Mouse (Mus musculus) heart, postnatal 10 days (tissue): ENCODE data around the gene Tmem160. TPM values are rescaled to one million over a fixed set of nuclear protein-coding genes. Genes with fewer than 3 reads are reported as not detected.

Experiments
- DNase-seq, 2 experiments: peaks; one replicate each; pipeline ENCODE4 v3.0.0; 2021
- intact Hi-C: fragments of 180-260 bp; cut with DNase I; formaldehyde crosslinking; loops from one replicate; pipeline ENCODE4 v1.15.1; 2025
- total RNA-seq, 2 experiments: library from RNA; stranded (reverse); gene quantifications; 2 replicates each; pipeline ENCODE4 v1.2.3; 2021

Gene Tmem160
- total RNA-seq = 10 to 100 TPM; 78.0 to 87.1 TPM

GRCm38 (mm10) chr7:16452587-16453073 is at the start of gene Tmem160:
Gene Tmem160 (plus strand): TSS chr7:16452779.
- peak; percentile 94 to 95 for DNase-seq
- intact Hi-C loops = no loop called here

GRCm38 (mm10) chr7:16402968-16403948 is 49.3 kb upstream of the Tmem160 start:
- intact Hi-C loops = no loop called here

GRCm38 (mm10) chr7:16404315-16405072 is 48.1 kb upstream of the Tmem160 start:
- intact Hi-C loops = no loop called here

More at GRCm38 (mm10) chr7:16402968-16403948, 49.3 kb upstream of the Tmem160 start:
- peak; percentile 45 to 56 for DNase-seq

GRCm38 (mm10) chr7:16405073-16405455 is 47.5 kb upstream of the Tmem160 start:
- intact Hi-C loops = no loop called here

More at GRCm38 (mm10) chr7:16404315-16405072, 48.1 kb upstream of the Tmem160 start:
- peak; percentile 33 to 46 for DNase-seq

GRCm38 (mm10) chr7:16405516-16406351 is 46.8 kb upstream of the Tmem160 start:
- intact Hi-C loops = no loop called here

More at GRCm38 (mm10) chr7:16405073-16405455, 47.5 kb upstream of the Tmem160 start:
- DNase-seq = peak; percentile 75 to 80

GRCm38 (mm10) chr7:16406978-16407377 is 45.6 kb upstream of the Tmem160 start:
- intact Hi-C loops = no loop called here
- no peak for DNase-seq

More at GRCm38 (mm10) chr7:16405516-16406351, 46.8 kb upstream of the Tmem160 start:
- DNase-seq = peak; percentile 84 to 89

- intact Hi-C loops = no loop called here
- no peak for DNase-seq
Observed at GRCm38 (mm10) chr7:16411100-16411499, 41.5 kb upstream of the Tmem160 start.

GRCm38 (mm10) chr7:16412220-16412896 is 40.2 kb upstream of the Tmem160 start:
- DNase-seq = no peak
- intact Hi-C loops = no loop called here

GRCm38 (mm10) chr7:16412930-16413329 is 39.6 kb upstream of the Tmem160 start:
- DNase-seq = no peak
- intact Hi-C loops = no loop called here

GRCm38 (mm10) chr7:16415426-16415825 is 37.2 kb upstream of the Tmem160 start:
- no peak for DNase-seq
- intact Hi-C loops = no loop called here

- peak; percentile 82 to 84 for DNase-seq
- intact Hi-C loops = no loop called here
Observed at GRCm38 (mm10) chr7:16417141-16417771, 35.3 kb upstream of the Tmem160 start.

GRCm38 (mm10) chr7:16418713-16419112 is 33.9 kb upstream of the Tmem160 start:
- no peak for DNase-seq
- intact Hi-C loops = no loop called here

GRCm38 (mm10) chr7:16420493-16421118 is 32.0 kb upstream of the Tmem160 start:
- no peak for DNase-seq
- intact Hi-C loops = no loop called here

GRCm38 (mm10) chr7:16422222-16422856 is 30.2 kb upstream of the Tmem160 start:
- DNase-seq = no peak
- intact Hi-C loops = no loop called here

GRCm38 (mm10) chr7:16423731-16424130 is 28.8 kb upstream of the Tmem160 start:
- intact Hi-C loops = no loop called here

GRCm38 (mm10) chr7:16425721-16426120 is 26.9 kb upstream of the Tmem160 start:
- DNase-seq = no peak
- intact Hi-C loops = loop anchor here (1.0 to 2.0 kb wide), 2 partner anchors 29 to 39 kb away; no protein-coding TSS in a partner anchor

More at GRCm38 (mm10) chr7:16423731-16424130, 28.8 kb upstream of the Tmem160 start:
- DNase-seq = peak in 1 of 2 experiments; percentile 32

- DNase-seq = peak; percentile 88 to 92
- intact Hi-C loops = loop anchor here (1.0 to 2.0 kb wide), 2 partner anchors 30 to 39 kb away; no protein-coding TSS in a partner anchor
Observed at GRCm38 (mm10) chr7:16426129-16426729, 26.4 kb upstream of the Tmem160 start.
